Mouse (Mus musculus) lung, postnatal 0 days (tissue): Measurements from ENCODE around the gene Pbld2. TPM values are rescaled to one million over a fixed set of nuclear protein-coding genes. Genes with fewer than 3 reads are reported as not detected.

Experiments
- ATAC-seq: fragments of 200-750 bp; cut with Nextera tagmentation; 2 replicates; pipeline ENCODE4 v1.8.0; 2017; ENCODE audit warnings: moderate library complexity
- DNase-seq: peaks from one replicate; pipeline ENCODE4 v3.0.0-alpha.2; 2016; ENCODE audit warnings: low spot score
- H3K27ac ChIP-seq: fragments of 300-500 bp; sonication (generic); 2 replicates; pipeline ENCODE4 v1.5.1; 2014; ENCODE audit warnings: antibody characterized with exemption, mild to moderate bottlenecking, low read length, mixed read lengths
- H3K27me3 ChIP-seq: fragments of 300-500 bp; sonication (generic); replicated peaks from 2 replicates; pipeline ENCODE4 v1.6.1; 2014; ENCODE audit warnings: low read length, mixed read lengths; ENCODE audit not compliant: insufficient read depth
- H3K36me3 ChIP-seq: fragments of 300-500 bp; sonication (generic); 2 replicates; pipeline ENCODE4 v1.6.1; 2014; ENCODE audit warnings: low read length, mixed read lengths; ENCODE audit not compliant: insufficient read depth
- H3K4me1 ChIP-seq: fragments of 300-500 bp; sonication (generic); 2 replicates; pipeline ENCODE4 v1.6.1; 2014; ENCODE audit warnings: antibody characterized with exemption, low read depth, low read length, mixed read lengths; ENCODE audit not compliant: insufficient read depth
- H3K4me2 ChIP-seq: fragments of 300-500 bp; sonication (generic); replicated peaks from 2 replicates; pipeline ENCODE4 v1.6.1; 2014; ENCODE audit warnings: low read depth, mild to moderate bottlenecking, low read length, moderate library complexity, mixed read lengths
- H3K4me3 ChIP-seq: fragments of 300-500 bp; sonication (generic); 2 replicates; pipeline ENCODE4 v1.5.1; 2014; ENCODE audit warnings: low read depth, low read length
- H3K9ac ChIP-seq: fragments of 300-500 bp; sonication (generic); replicated peaks from 2 replicates; pipeline ENCODE4 v1.6.1; 2014; ENCODE audit warnings: low read depth, mild to moderate bottlenecking
- H3K9me3 ChIP-seq: fragments of 300-500 bp; sonication (generic); 2 replicates; pipeline ENCODE4 v1.6.1; 2016; ENCODE audit warnings: low read length, mixed read lengths
- CTCF ChIP-seq: IDR thresholded peaks from 2 replicates; pipeline ENCODE4 v1.5.1; 2016; ENCODE audit warnings: antibody characterized with exemption, mild to moderate bottlenecking
- EP300 ChIP-seq: IDR thresholded peaks from 2 replicates; pipeline ENCODE4 v1.6.1; 2016; ENCODE audit warnings: antibody characterized with exemption, mild to moderate bottlenecking, control low read depth
- WGBS: fragments of 180-500 bp; shearing (Covaris S2); extraction: QIAGEN DNeasy Blood & Tissue Kit; methylation state at CpG from one replicate; pipeline ENCODE4 v1.1.7; 2014; 5-methylcytosine and 5-hydroxymethylcytosine counted together
- polyA plus RNA-seq: library from polyadenylated mRNA; unstranded; fragments of >200 nt; fragmentation: Nextera tagmentation; extraction: Ambion mirVana; gene quantifications from 2 replicates; pipeline ENCODE4 v1.2.1, GENCODE M21; 2015

The Pbld2 gene
- polyA plus RNA-seq, 1 experiment from 2014 or later, result 18.4 TPM

DNA sequence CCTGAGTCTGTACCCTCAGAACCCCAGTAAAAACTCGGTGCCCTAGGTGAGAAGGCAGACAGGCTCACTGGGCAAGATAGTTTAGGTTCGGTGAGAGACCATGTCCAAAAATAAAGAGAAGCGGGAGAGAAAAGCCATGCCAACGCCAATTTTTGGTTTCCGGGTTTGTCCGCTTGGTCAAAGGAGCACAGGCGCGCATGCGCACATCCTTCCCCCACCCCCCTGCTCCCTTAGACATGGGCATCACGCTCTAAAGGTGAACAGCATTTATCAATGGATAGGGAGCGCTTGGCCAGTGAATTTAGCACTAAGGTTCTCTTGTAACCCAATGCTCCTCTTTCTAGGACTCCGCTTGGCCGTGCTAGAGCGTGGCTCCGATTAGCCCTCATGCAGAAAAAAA lies 33.5 kb upstream of the Pbld2 start:
- Histone ChIP-seq H3K4me1 (no peaks in the 10 kb centered on the region), H3K36me3 (peaks cover 9% of the 10 kb centered on the region; the same call in 1 of the 2 replicates), H3K27ac (no peak overlapping the region), H3K4me2 (no peak overlapping the region), H3K9me3 (no peaks in the 10 kb centered on the region), H3K4me3 (no peak overlapping the region), H3K27me3 (no peaks in the 10 kb centered on the region), H3K9ac (no peak overlapping the region)
- no peak for TF ChIP-seq CTCF
- no peak for TF ChIP-seq EP300
- ATAC-seq (no peak), DNase-seq (no peak)
- WGBS, result 94% methylated on average over 15 of the region's 15 CpGs

DNA sequence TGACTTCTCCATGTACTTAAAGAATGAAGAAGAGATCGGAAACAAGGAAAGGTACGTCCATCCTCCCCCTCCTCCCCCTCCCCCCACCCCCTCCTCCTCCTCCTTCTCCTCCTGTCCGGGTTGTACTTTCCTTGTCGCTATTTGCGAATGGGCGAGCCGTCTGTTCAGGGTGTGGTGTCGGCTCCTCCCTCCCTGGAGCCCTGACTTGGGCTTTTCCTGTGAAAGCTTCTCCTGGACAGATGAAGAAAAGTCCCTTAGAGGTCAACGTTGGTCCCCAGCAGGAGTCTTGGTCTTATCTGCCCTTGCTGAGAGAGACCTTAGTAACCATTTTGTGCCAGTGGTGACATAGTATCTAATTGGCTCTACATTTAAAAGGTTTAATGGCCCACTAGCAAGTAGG lies 30.1 kb upstream of the Pbld2 start:
- Histone ChIP-seq H3K27me3 (no peaks in the 10 kb centered on the region), H3K4me1 (no peaks in the 10 kb centered on the region), H3K4me2 (no peak overlapping the region), H3K36me3 (peaks cover 16% of the 10 kb centered on the region; the same call in 1 of the 2 replicates), H3K9me3 (no peaks in the 10 kb centered on the region), H3K27ac (no peak overlapping the region), H3K9ac (no peak overlapping the region), H3K4me3 (no peak overlapping the region)
- DNase-seq, result no peak
- WGBS, result 81% methylated on average over 5 of the region's 9 CpGs
- TF ChIP-seq EP300, result no peak
- TF ChIP-seq CTCF, result no peak
- no peak for ATAC-seq

DNA sequence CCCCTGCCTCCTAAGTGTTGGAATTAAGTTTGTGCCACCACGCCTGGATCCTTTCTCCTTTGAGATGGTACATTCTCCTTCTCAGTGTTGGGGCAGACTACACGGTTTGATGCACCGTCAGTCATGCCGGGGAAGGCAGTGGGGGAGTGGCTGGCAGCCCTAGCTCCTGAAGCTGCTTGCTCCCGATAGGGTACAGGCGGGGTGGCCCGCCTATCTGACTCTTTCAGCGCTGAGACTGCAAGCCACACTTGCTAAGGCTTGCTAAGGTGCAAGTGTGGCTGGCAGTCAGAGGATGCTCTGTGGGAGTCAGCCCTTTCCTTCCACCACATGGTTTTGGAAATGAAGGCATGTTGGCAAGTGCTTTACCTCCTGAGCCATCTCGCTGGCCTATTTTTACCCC lies 23.5 kb upstream of the Pbld2 start:
- Histone ChIP-seq H3K9ac (no peak overlapping the region), H3K27ac (no peak overlapping the region), H3K4me3 (no peak overlapping the region), H3K36me3 (peaks cover 19% of the 10 kb centered on the region; the same call in 1 of the 2 replicates), H3K4me2 (no peak overlapping the region), H3K9me3 (no peaks in the 10 kb centered on the region), H3K27me3 (no peaks in the 10 kb centered on the region), H3K4me1 (no peaks in the 10 kb centered on the region)
- TF ChIP-seq EP300, result no peak
- TF ChIP-seq CTCF, result no peak
- 69% methylated on average over 9 of the region's 9 CpGs for WGBS
- ATAC-seq (no peak), DNase-seq (no peak)

DNA sequence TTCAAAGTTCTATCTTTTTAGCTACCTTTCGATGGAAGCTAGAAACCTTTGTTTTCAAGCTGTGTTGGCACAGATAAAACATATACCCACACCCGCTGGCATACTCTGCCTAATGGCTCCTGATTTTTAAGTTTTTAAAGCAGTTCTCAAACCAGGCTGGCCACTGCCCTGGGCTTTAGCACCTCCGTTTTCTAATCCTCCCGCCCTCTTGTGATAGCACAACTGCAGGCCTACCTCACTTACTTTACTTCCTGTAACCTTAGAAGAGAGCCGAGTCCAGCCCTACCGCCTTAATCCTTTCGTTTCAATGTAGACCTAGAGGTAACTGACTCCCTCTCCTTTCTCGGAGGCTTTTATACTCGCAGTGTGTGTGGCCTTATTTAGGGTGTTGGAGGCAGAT lies 20.9 kb upstream of the Pbld2 start:
- Histone ChIP-seq H3K9ac (no peak overlapping the region), H3K9me3 (no peaks in the 10 kb centered on the region), H3K4me3 (no peak overlapping the region), H3K27me3 (no peaks in the 10 kb centered on the region), H3K36me3 (0 out of 2 replicates have a peak, but pooled peaks cover 14% of the 10 kb centered on the region), H3K4me1 (0 out of 2 replicates have a peak, but pooled peaks cover 1% of the 10 kb centered on the region), H3K27ac (no peak overlapping the region), H3K4me2 (no peak overlapping the region)
- no peak for TF ChIP-seq EP300
- no peak for TF ChIP-seq CTCF
- DNase-seq, result no peak
- WGBS, result 75% methylated on average over 9 of the region's 9 CpGs
- no peak for ATAC-seq

DNA sequence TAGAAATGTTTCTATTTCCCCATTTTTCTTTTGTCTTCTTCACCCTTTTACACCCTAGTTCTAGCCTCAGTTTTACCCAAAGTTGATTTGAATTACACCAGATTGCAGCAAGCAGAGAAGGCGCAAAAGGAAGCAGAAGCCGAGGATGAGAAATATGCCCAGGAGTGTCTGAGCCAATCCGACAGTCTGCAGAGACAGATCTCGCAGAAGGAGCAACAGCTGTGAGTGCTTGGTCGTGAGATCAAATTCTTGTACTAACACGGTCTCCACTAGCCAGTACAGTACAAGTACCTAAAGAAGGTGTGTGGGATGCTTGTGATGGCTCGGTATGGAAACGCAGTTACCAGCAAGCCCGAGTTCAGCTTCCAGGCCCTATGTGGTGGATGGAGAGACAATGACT lies 19.6 kb upstream of the Pbld2 start:
- DNase-seq, result no peak
- no peaks in the 10 kb centered on the region for H3K9me3 ChIP-seq
- H3K4me2 ChIP-seq, result no peak overlapping the region
- WGBS, result 91% methylated on average over 9 of the region's 9 CpGs
- H3K27me3 ChIP-seq, result no peaks in the 10 kb centered on the region
- H3K4me3 ChIP-seq, result no peak overlapping the region
- ATAC-seq, result no peak
- H3K4me1 ChIP-seq, result 0 out of 2 replicates have a peak, but pooled peaks cover 3% of the 10 kb centered on the region
- H3K27ac ChIP-seq, result no peak overlapping the region
- H3K9ac ChIP-seq, result no peak overlapping the region
- TF ChIP-seq EP300 (no peak), CTCF (no peak)
- H3K36me3 ChIP-seq, result 0 out of 2 replicates have a peak, but pooled peaks cover 12% of the 10 kb centered on the region

DNA sequence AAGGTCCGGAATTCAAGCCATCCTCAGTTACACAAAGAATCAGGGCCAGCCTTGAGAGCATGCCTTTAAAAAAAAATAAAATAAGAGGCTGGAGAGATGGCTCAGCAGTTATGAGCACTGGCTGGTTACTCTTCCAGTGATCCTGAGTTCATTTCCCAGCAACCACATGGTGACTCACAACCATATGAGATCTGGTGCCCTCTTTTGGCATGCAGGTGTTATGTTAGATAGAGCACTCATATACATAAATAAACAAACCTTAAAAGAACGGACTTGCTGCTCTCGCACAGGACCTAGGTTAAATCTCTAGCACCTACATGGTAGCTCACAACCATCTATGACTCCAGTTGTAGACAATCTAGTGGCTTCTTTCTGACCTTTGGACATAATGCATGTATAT lies 15.9 kb upstream of the Pbld2 start:
- Histone ChIP-seq H3K36me3 (peaks cover 14% of the 10 kb centered on the region), H3K4me1 (0 out of 2 replicates have a peak, but pooled peaks cover 3% of the 10 kb centered on the region), H3K4me2 (no peak overlapping the region), H3K27me3 (no peaks in the 10 kb centered on the region), H3K4me3 (no peak overlapping the region), H3K9me3 (no peaks in the 10 kb centered on the region), H3K27ac (no peak overlapping the region), H3K9ac (no peak overlapping the region)
- peak; percentile 32 for DNase-seq
- 0 out of 2 replicates have a peak, but pooled peaks have one; percentile 13 for TF ChIP-seq CTCF
- TF ChIP-seq EP300, result no peak
- no peak; the same call in 1 of the 2 replicates for ATAC-seq
- WGBS, result 24% methylated on average over 3 of the region's 3 CpGs

DNA sequence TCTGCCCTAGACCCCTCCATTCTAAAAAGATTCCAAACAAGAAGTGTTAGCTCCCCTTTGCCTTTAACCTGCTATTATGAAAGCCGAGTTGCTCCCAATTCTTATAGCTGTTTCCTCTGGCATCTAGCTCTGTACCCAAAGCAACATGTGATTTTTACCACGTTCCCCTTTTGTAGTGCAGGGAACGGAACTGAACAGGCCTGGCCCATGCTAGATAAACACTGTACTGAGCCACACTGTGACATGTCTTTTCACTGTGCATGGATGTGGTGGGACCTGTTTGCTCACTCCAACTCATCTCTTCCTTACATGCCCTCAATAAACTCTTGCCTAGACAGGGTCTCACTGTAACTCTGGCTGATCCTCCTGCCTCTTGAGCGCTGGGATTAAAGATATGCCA lies 13.8 kb upstream of the Pbld2 start:
- Histone ChIP-seq H3K9me3 (no peaks in the 10 kb centered on the region), H3K27me3 (no peaks in the 10 kb centered on the region), H3K4me2 (no peak overlapping the region), H3K27ac (no peak overlapping the region), H3K9ac (no peak overlapping the region), H3K36me3 (peaks cover 21% of the 10 kb centered on the region), H3K4me3 (no peak overlapping the region), H3K4me1 (0 out of 2 replicates have a peak, but pooled peaks cover 3% of the 10 kb centered on the region)
- no peak for TF ChIP-seq CTCF
- TF ChIP-seq EP300, result no peak
- whole genome bisulfite sequencing, result 77% methylated on average over 4 of the region's 4 CpGs
- DNase-seq (no peak), ATAC-seq (no peak)
